Mouse (Mus musculus) kidney, adult 2 months (tissue): ENCODE results near the gene Rab8b.

Experiments used
- CTCF ChIP-seq: fragments of 200-500 bp; conservative IDR thresholded peaks from 2 replicates; pipeline ENCODE4 v1.5.1; 2011; ENCODE audit warnings: low read depth, mild to moderate bottlenecking, control low read depth, low read length, moderate library complexity, mixed read lengths; ENCODE audit not compliant: insufficient read depth, insufficient read length
- POLR2A ChIP-seq: fragments of 200-500 bp; IDR thresholded peaks from one replicate; pipeline ENCODE4 v1.6.1; 2011; ENCODE audit warnings: low read depth, low read length, control low read depth

GRCm38 (mm10) chr9:66927696-66928402 is 8.4 kb upstream of the Rab8b start:
- no peak for TF ChIP-seq POLR2A
- TF ChIP-seq CTCF, result no peak
